Mouse (Mus musculus) myocyte (in vitro differentiated cells): ENCODE measurements around the gene Ttpal.

Experiments used
- CEBPB ChIP-seq: IDR thresholded peaks from 2 replicates; pipeline ENCODE4 v1.6.1; 2011; ENCODE audit warnings: mild to moderate bottlenecking, moderate library complexity; ENCODE audit not compliant: poor library complexity, insufficient read depth, severe bottlenecking
- MAX ChIP-seq: IDR thresholded peaks from one replicate; pipeline ENCODE4 v1.6.1; 2011; ENCODE audit warnings: low read depth, mild to moderate bottlenecking, control low read depth
- MYOD1 ChIP-seq, 3 experiments: IDR thresholded peaks; one replicate each; pipeline ENCODE4 v1.6.1; 2011; ENCODE audit warnings: control low read depth in 2 of 3, low read depth in 2 of 3, mild to moderate bottlenecking in 2 of 3, moderate library complexity in 1 of 3; ENCODE audit not compliant: insufficient read length in 2 of 3, control insufficient read depth in 1 of 3
- MYOG ChIP-seq, 3 experiments: IDR thresholded peaks; one replicate each; pipeline ENCODE4 v1.6.1; 2011; ENCODE audit warnings: control low read depth in 2 of 3, low read depth in 2 of 3, mild to moderate bottlenecking in 2 of 3; ENCODE audit not compliant: insufficient read length in 2 of 3, control insufficient read depth in 1 of 3, insufficient read depth in 1 of 3
- POLR2A ChIP-seq: IDR thresholded peaks from one replicate; pipeline ENCODE4 v1.6.1; 2011; ENCODE audit warnings: low read depth, mild to moderate bottlenecking, control low read depth, moderate library complexity; ENCODE audit not compliant: insufficient read length
- TCF3 ChIP-seq: IDR thresholded peaks from one replicate; pipeline ENCODE4 v1.6.1; 2011; ENCODE audit warnings: low read depth, control low read depth; ENCODE audit not compliant: insufficient read length
- USF1 ChIP-seq: IDR thresholded peaks from one replicate; pipeline ENCODE4 v1.6.1; 2011; ENCODE audit warnings: low read depth, mild to moderate bottlenecking, control low read depth, moderate library complexity

- TF ChIP-seq POLR2A (no peak), TCF3 (no peak), CEBPB (no peak), USF1 (no peak), MYOG (IDR thresholded peaks at IDR 0.05; ENCODE audit: control insufficient read depth in 1 of 3, insufficient read depth in 1 of 3, insufficient read length in 2 of 3, low read depth in 2 of 3) (no peak), MAX (no peak), MYOD1 (IDR thresholded peaks at IDR 0.05; ENCODE audit: control insufficient read depth in 1 of 3, insufficient read length in 2 of 3, low read depth in 2 of 3) (no peak)
These were observed 4.0 kb downstream of the Ttpal start for GRCm38 (mm10) chr2:163606161-163606560.
